ENCODE assay signal across 9 mouse cellular contexts in genomic region chr10:68165709-68166694, GRCm38 (mm10).
DNase-seq lines count a peak whose midpoint lies in the region; ATAC-seq and TF ChIP-seq lines count a peak whose summit lies in the region.
"Had no signal": no experiment of that assay in that cellular context is flagged by ENCODE, and none has a peak within 500 bp of the region (broad histone marks: within the 10 kb centered on the region; RNA-seq: fewer than 3 reads in every experiment).

No protein-coding gene starts in this region.

- no peaks in the 10 kb centered on the region for H3K9me3 ChIP-seq in forebrain, embryonic 14.5 days (replicated peaks; ENCODE audit: control insufficient read depth, low read length)
- no peaks in the 10 kb centered on the region for H3K9me3 ChIP-seq in intestine, embryonic 16.5 days (ENCODE audit: control insufficient read depth, low read length)
- H3K9me3 ChIP-seq: midbrain, embryonic 12.5 days had no signal

- no peak for TF ChIP-seq CTCF in lung, adult 2 months (IDR thresholded peaks at IDR 0.05; ENCODE audit: insufficient read depth, low read length)
- TF ChIP-seq CTCF in cerebellum, adult 2 months (IDR thresholded peaks at IDR 0.05; ENCODE audit: borderline replicate concordance, insufficient read depth, low read depth, low read length) = no peak

- DNase-seq in lung, adult 2 months = peak; percentile 38
- DNase-seq in lung, postnatal 14 days = no peak
- DNase-seq in forebrain, embryonic 14.5 days (ENCODE audit: low spot score) = peak; percentile 66
- DNase-seq in embryo, embryonic 10.5 days (ENCODE audit: low spot score) = no peak
- no peak for DNase-seq in cerebellum, adult 2 months
- no peak for DNase-seq in adrenal gland, adult 2 months

- 36% methylated on average over 10 of the region's 10 CpGs for WGBS in lung, adult 2 months
- 42% methylated on average over 10 of the region's 10 CpGs for WGBS in forebrain, embryonic 14.5 days
- 54% methylated on average over 10 of the region's 10 CpGs for WGBS in intestine, embryonic 16.5 days
- WGBS in cerebellum, adult 2 months = 66% methylated on average over 10 of the region's 10 CpGs

- H3K4me1 ChIP-seq in lung, adult 2 months (ENCODE audit: control insufficient read depth, insufficient read depth, low read length) = peaks cover 5% of the 10 kb centered on the region
- peaks cover 14% of the 10 kb centered on the region; the same call in 1 of the 2 replicates for H3K4me1 ChIP-seq in forebrain, embryonic 14.5 days (ENCODE audit: control insufficient read depth, insufficient read depth, low read length)
- peaks cover 24% of the 10 kb centered on the region for H3K4me1 ChIP-seq in intestine, embryonic 16.5 days (ENCODE audit: control insufficient read depth, insufficient read depth, low read length)
- H3K4me1 ChIP-seq in cerebellum, adult 2 months (ENCODE audit: control insufficient read depth, insufficient read depth, low read length) = peaks cover 2% of the 10 kb centered on the region; the same call in 1 of the 2 replicates

- H3ac ChIP-seq in myocyte (ENCODE audit: control insufficient read depth, insufficient read length) = no peak overlapping the region

- H3K4me3 ChIP-seq in lung, adult 2 months (replicated peaks; ENCODE audit: extremely low read depth, low read depth, low read length) = no peak overlapping the region
- H3K4me3 ChIP-seq in forebrain, embryonic 14.5 days (ENCODE audit: low read depth, low read length) = no peak overlapping the region
- no peak overlapping the region for H3K4me3 ChIP-seq in intestine, embryonic 16.5 days (ENCODE audit: low read length)
- no peak overlapping the region for H3K4me3 ChIP-seq in myocyte
- no peak overlapping the region for H3K4me3 ChIP-seq in cerebellum, adult 2 months (replicated peaks; ENCODE audit: insufficient read depth, low read depth, low read length)
- H3K4me3 ChIP-seq: midbrain, embryonic 12.5 days had no signal

- no peaks in the 10 kb centered on the region for H3K36me3 ChIP-seq in forebrain, embryonic 14.5 days (ENCODE audit: control insufficient read depth, insufficient read depth, low read length)
- no peaks in the 10 kb centered on the region for H3K36me3 ChIP-seq in intestine, embryonic 16.5 days (ENCODE audit: control insufficient read depth, insufficient read depth, low read length)
- H3K36me3 ChIP-seq in myocyte (ENCODE audit: control insufficient read depth, insufficient read depth) = peaks cover 5% of the 10 kb centered on the region
- H3K36me3 ChIP-seq: midbrain, embryonic 12.5 days had no signal

- H3K79me2 ChIP-seq in myocyte (ENCODE audit: control insufficient read depth, insufficient read depth) = peaks cover 37% of the 10 kb centered on the region

- H3K9ac ChIP-seq in forebrain, embryonic 14.5 days (ENCODE audit: low read length) = no peak overlapping the region
- H3K9ac ChIP-seq in intestine, embryonic 16.5 days (ENCODE audit: low read depth, low read length) = no peak overlapping the region
- H3K9ac ChIP-seq: midbrain, embryonic 12.5 days had no signal

- H3K27me3 ChIP-seq in forebrain, embryonic 14.5 days (replicated peaks; ENCODE audit: control insufficient read depth, insufficient read depth, low read length) = no peaks in the 10 kb centered on the region
- no peaks in the 10 kb centered on the region for H3K27me3 ChIP-seq in intestine, embryonic 16.5 days (replicated peaks; ENCODE audit: control insufficient read depth, insufficient read depth, low read length)
- no peaks in the 10 kb centered on the region for H3K27me3 ChIP-seq in myocyte (ENCODE audit: control insufficient read depth, insufficient read depth, insufficient read length)
- H3K27me3 ChIP-seq in cerebellum, adult 2 months (ENCODE audit: control insufficient read depth, insufficient read depth, low read length) = no peaks in the 10 kb centered on the region
- H3K27me3 ChIP-seq: midbrain, embryonic 12.5 days had no signal

- TF ChIP-seq POLR2A in lung, adult 2 months (IDR thresholded peaks at IDR 0.05; ENCODE audit: borderline replicate concordance, extremely low read depth, low read depth, low read length) = no peak
- TF ChIP-seq POLR2A in myocyte (IDR thresholded peaks at IDR 0.05; ENCODE audit: insufficient read length, low read depth) = no peak
- TF ChIP-seq POLR2A in cerebellum, adult 2 months (IDR thresholded peaks at IDR 0.05; ENCODE audit: borderline replicate concordance, insufficient read depth, low read length) = no peak

- peak; percentile 44 for ATAC-seq in forebrain, embryonic 14.5 days
- no peak for ATAC-seq in intestine, embryonic 16.5 days

- no peak overlapping the region for H3K4me2 ChIP-seq in forebrain, embryonic 14.5 days (ENCODE audit: low read length)
- H3K4me2 ChIP-seq in intestine, embryonic 16.5 days (ENCODE audit: low read depth, low read length) = no peak overlapping the region
- H3K4me2 ChIP-seq in myocyte (ENCODE audit: low read depth) = peak overlapping the region; percentile 93
- H3K4me2 ChIP-seq: midbrain, embryonic 12.5 days had no signal

- H3K27ac ChIP-seq in forebrain, embryonic 14.5 days (ENCODE audit: low read depth, low read length) = peak overlapping the region; percentile 6; the same call in 1 of the 2 replicates
- H3K27ac ChIP-seq in intestine, embryonic 16.5 days (ENCODE audit: low read length) = peak overlapping the region; percentile 76
- H3K27ac ChIP-seq in cerebellum, adult 2 months (ENCODE audit: insufficient read depth, low read length) = no peak overlapping the region; the same call in 1 of the 2 replicates

TF ChIP-seq in myocyte, 11 proteins besides CTCF, POLR2A, EP300 and RAD21:
- peak; percentile 46 for TF ChIP-seq USF1 (IDR thresholded peaks at IDR 0.05; ENCODE audit: low read depth)
- no peak for TF ChIP-seq SRF (IDR thresholded peaks at IDR 0.05; ENCODE audit: control insufficient read depth, insufficient read length, low read depth)

Comparison
In these comparisons a context has a peak if more than half of its experiments do, and no peak if none do; other contexts are left out.
1. DNase-seq: peak in lung, adult 2 months (single experiment) and forebrain, embryonic 14.5 days (single experiment); none in lung, postnatal 14 days (single experiment), embryo, embryonic 10.5 days (single experiment), cerebellum, adult 2 months (0 of 2) and adrenal gland, adult 2 months (single experiment).